Comparison of ENCODE assay signal across 8 mouse cellular contexts in genomic region chrX:160767713-160768112, GRCm38 (mm10). TPM values are rescaled to one million over a fixed set of nuclear protein-coding genes. Genes with fewer than 3 reads are reported as not detected.
DNase-seq lines count a peak whose midpoint lies in the region; ATAC-seq and TF ChIP-seq lines count a peak whose summit lies in the region.
"Had no signal": no experiment of that assay in that cellular context is flagged by ENCODE, and none has a peak within 500 bp of the region (broad histone marks: within the 10 kb centered on the region; RNA-seq: fewer than 3 reads in every experiment).

Rs1 (plus strand) TSS chrX:160768013.

- H3ac ChIP-seq in myocyte (ENCODE audit: control insufficient read depth, insufficient read length) = no peak within 1 kb of the TSS

- peak within 1 kb of the TSS; percentile 38 for H3K4me3 ChIP-seq in kidney, postnatal 0 days (replicated peaks; ENCODE audit: low read depth, low read length)
- H3K4me3 ChIP-seq in forebrain, embryonic 12.5 days (replicated peaks) = no peak within 1 kb of the TSS
- H3K4me3 ChIP-seq in limb, embryonic 10.5 days = peak within 1 kb of the TSS; percentile 54; the same call in 1 of the 2 replicates
- H3K4me3 ChIP-seq in myocyte = peak within 1 kb of the TSS; percentile 35

- H3K27me3 ChIP-seq in kidney, postnatal 0 days (ENCODE audit: insufficient read depth, low read length) = no peaks in the 10 kb centered on the region
- H3K27me3 ChIP-seq in forebrain, embryonic 12.5 days = peaks cover 35% of the 10 kb centered on the region
- peaks cover 92% of the 10 kb centered on the region for H3K27me3 ChIP-seq in limb, embryonic 10.5 days (ENCODE audit: low read depth, poor library complexity, severe bottlenecking)
- no peaks in the 10 kb centered on the region for H3K27me3 ChIP-seq in myocyte (ENCODE audit: control insufficient read depth, insufficient read depth, insufficient read length)

- H3K9ac ChIP-seq in kidney, postnatal 0 days (ENCODE audit: low read depth, low read length) = no peak within 1 kb of the TSS
- H3K9ac ChIP-seq in forebrain, embryonic 12.5 days = no peak within 1 kb of the TSS

- H3K9me3 ChIP-seq in kidney, postnatal 0 days (replicated peaks; ENCODE audit: low read length) = no peaks in the 10 kb centered on the region
- H3K9me3 ChIP-seq in forebrain, embryonic 12.5 days = no peaks in the 10 kb centered on the region
- no peaks in the 10 kb centered on the region for H3K9me3 ChIP-seq in limb, embryonic 10.5 days (replicated peaks)

- H3K4me1 ChIP-seq in kidney, postnatal 0 days (replicated peaks; ENCODE audit: insufficient read depth, low read length) = no peaks in the 10 kb centered on the region
- H3K4me1 ChIP-seq in forebrain, embryonic 12.5 days = no peaks in the 10 kb centered on the region
- no peaks in the 10 kb centered on the region for H3K4me1 ChIP-seq in limb, embryonic 10.5 days

- no peak for TF ChIP-seq POLR2A in myocyte (IDR thresholded peaks at IDR 0.05; ENCODE audit: insufficient read length, low read depth)

- no peak within 1 kb of the TSS for H3K27ac ChIP-seq in kidney, postnatal 0 days
- H3K27ac ChIP-seq in forebrain, embryonic 12.5 days = no peak within 1 kb of the TSS
- no peak within 1 kb of the TSS for H3K27ac ChIP-seq in limb, embryonic 10.5 days

- TF ChIP-seq CTCF in kidney, postnatal 0 days (IDR thresholded peaks at IDR 0.05; ENCODE audit: low read depth) = no peak

- no peak for DNase-seq in kidney, postnatal 0 days (ENCODE audit: low spot score)
- no peak for DNase-seq in kidney, postnatal 4 days
- no peak for DNase-seq in limb, embryonic 10.5 days (ENCODE audit: low spot score)
- no peak for DNase-seq in thymus, postnatal 14 days
- DNase-seq in layer of hippocampus, postnatal 14 days (ENCODE audit: low spot score in 2 of 2) = no peak
- DNase-seq: kidney, postnatal 14 days had no signal

- 86% methylated on average over 2 of the region's 2 CpGs for WGBS in kidney, postnatal 0 days
- 84% methylated on average over 2 of the region's 2 CpGs for WGBS in forebrain, embryonic 12.5 days
- WGBS in limb, embryonic 10.5 days = 88% methylated on average over 2 of the region's 2 CpGs

- H3K36me3 ChIP-seq in kidney, postnatal 0 days (ENCODE audit: insufficient read depth, low read length) = no peaks in the 10 kb centered on the region
- no peaks in the 10 kb centered on the region for H3K36me3 ChIP-seq in forebrain, embryonic 12.5 days (replicated peaks)
- H3K36me3 ChIP-seq in limb, embryonic 10.5 days = no peaks in the 10 kb centered on the region
- no peaks in the 10 kb centered on the region for H3K36me3 ChIP-seq in myocyte (ENCODE audit: control insufficient read depth, insufficient read depth)

- no peaks in the 10 kb centered on the region for H3K79me2 ChIP-seq in myocyte (ENCODE audit: control insufficient read depth, insufficient read depth)

- no peak for ATAC-seq in kidney, postnatal 0 days (replicated peaks; ENCODE audit: low FRiP score, low read depth)
- ATAC-seq in forebrain, embryonic 12.5 days (ENCODE audit: low FRiP score) = no peak

- H3K4me2 ChIP-seq in kidney, postnatal 0 days (ENCODE audit: low read length) = peak within 1 kb of the TSS; percentile 46
- H3K4me2 ChIP-seq in forebrain, embryonic 12.5 days = peak within 1 kb of the TSS; percentile 43
- peak within 1 kb of the TSS; percentile 59 for H3K4me2 ChIP-seq in myocyte (ENCODE audit: low read depth)

TF ChIP-seq in myocyte, 11 proteins besides CTCF, POLR2A, EP300 and RAD21:
- no peak for TF ChIP-seq E2F4 (IDR thresholded peaks at IDR 0.05; ENCODE audit: insufficient read depth)
- TF ChIP-seq CEBPB (IDR thresholded peaks at IDR 0.05; ENCODE audit: insufficient read depth, poor library complexity, severe bottlenecking) = no peak
- TF ChIP-seq SRF (IDR thresholded peaks at IDR 0.05; ENCODE audit: control insufficient read depth, insufficient read length, low read depth) = no peak
- TF ChIP-seq MYOG (IDR thresholded peaks at IDR 0.05; ENCODE audit: control insufficient read depth in 1 of 3, insufficient read depth in 1 of 3, insufficient read length in 2 of 3, low read depth in 2 of 3) = no peak
- no peak for TF ChIP-seq TCF3 (IDR thresholded peaks at IDR 0.05; ENCODE audit: insufficient read length, low read depth)
- no peak for TF ChIP-seq REST (IDR thresholded peaks at IDR 0.05; ENCODE audit: insufficient read depth, insufficient read length)
- TF ChIP-seq USF1 (IDR thresholded peaks at IDR 0.05; ENCODE audit: low read depth) = no peak

RNA-seq across cellular contexts. Expression of gene Rs1, which starts in this region (rescaled TPM):
- 0.03 TPM in 1 of 2 replicates, not detected in the other for polyA plus RNA-seq in kidney, postnatal 0 days (2015; fragmentation: Nextera tagmentation; extraction: Ambion mirVana)
- 0.09 and 0.10 TPM in 2 replicates for polyA plus RNA-seq in forebrain, embryonic 12.5 days (2016; fragmentation: Nextera tagmentation; extraction: Ambion mirVana)
- polyA plus RNA-seq in limb, embryonic 10.5 days (2016; fragmentation: Nextera tagmentation; extraction: Ambion mirVana) = not detected in 2 replicates
- polyA plus RNA-seq in myocyte (2012; fragmentation: generic; extraction: Trizol) = 0.02 TPM
- not detected for total RNA-seq in layer of hippocampus, postnatal 14 days (2021)
